Mouse (Mus musculus) G1E (cell line): ENCODE measurements around the gene Cog8.

ENCODE experiments used
- CTCF ChIP-seq: IDR thresholded peaks from 2 replicates; pipeline ENCODE4 v1.5.1; 2012; ENCODE audit warnings: low read depth, low read length, inconsistent platforms, mixed read lengths
- GATA1 ChIP-seq: IDR thresholded peaks from 2 replicates; pipeline ENCODE4 v1.6.1; 2012; ENCODE audit warnings: borderline replicate concordance, low read length, inconsistent platforms, mixed read lengths
- GATA2 ChIP-seq: IDR thresholded peaks from 2 replicates; pipeline ENCODE4 v1.6.1; 2012; ENCODE audit warnings: low read depth, low read length, inconsistent platforms, borderline replicate concordance
- POLR2AphosphoS5 ChIP-seq: IDR thresholded peaks from 2 replicates; pipeline ENCODE4 v1.6.1; 2012; ENCODE audit warnings: low read depth, low read length, inconsistent platforms; ENCODE audit not compliant: insufficient replicate concordance
- TAL1 ChIP-seq: conservative IDR thresholded peaks from 2 replicates; pipeline ENCODE4 v1.6.1; 2012; ENCODE audit warnings: low read depth, low read length, inconsistent platforms, mixed read lengths

DNA sequence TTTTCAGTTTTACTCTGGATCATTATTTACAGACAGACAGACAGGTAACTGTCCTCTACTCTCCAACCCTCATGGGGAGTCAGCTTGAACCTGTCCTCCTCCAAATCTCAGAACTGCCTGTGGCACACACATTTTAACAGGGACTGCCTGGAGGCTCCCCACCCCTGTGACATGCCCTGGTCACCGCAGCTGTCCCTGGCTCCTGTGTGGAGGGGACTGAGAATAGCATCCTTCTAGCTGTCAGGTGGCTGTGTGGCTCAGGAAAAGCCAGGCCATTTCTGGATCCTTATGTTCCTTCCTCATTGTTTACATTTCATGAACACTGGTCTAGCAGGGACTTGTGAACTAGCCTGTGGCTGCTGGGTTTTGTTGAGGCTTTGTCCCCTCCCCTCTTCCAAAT is 17.6 kb upstream of the Cog8 start:
- TF ChIP-seq TAL1, result no peak
- no peak for TF ChIP-seq GATA1
- no peak for TF ChIP-seq POLR2AphosphoS5
- no peak for TF ChIP-seq CTCF
- no peak for TF ChIP-seq GATA2
